Mouse (Mus musculus): ENCODE data around the gene Zfp609.
"Not testable (repeated sequence)": the region's sequence is repeated elsewhere in the genome, so short reads cannot be mapped to it uniquely, and the experiment has no call there.

The Zfp609 gene

DNA sequence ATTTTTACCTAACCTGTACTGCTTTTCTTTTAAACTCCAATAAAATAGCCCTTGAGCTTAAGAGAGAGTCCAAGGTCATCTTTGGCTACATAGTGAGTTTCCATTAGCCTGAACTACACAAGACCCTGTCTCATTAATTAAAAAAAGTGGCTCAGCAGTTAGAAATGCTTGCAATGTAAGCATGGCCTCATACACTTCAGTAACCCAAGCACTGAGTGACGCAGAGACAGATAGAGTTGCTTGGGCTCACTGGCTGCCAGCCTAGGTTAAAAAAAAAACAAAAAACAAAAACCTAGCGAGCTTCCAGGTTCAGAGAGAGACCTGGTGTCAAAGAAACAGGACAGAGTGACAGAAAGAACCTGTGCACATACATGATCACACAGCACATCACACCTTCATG lies 14.5 kb downstream of the Zfp609 start:
- no peak for DNase-seq (ENCODE audit: low spot score)

DNA sequence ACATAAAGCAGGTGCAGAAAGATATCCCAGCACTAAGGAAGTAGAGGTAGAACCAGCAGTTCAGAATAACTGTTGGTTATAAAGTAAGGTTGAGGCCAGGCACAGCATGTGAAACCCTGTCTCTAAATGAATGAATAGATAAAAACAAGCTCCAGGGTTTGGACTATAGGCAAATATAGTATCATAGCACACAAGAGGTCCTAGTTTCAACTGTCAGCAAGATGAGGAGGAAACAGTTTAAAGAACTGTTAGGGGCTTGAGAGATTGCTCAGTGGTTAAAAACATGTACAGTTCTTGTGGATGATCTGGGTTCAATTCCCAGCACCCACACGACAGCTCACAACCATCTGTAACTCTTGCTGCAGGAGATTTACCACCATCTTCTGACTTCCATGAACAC lies 15.6 kb downstream of the Zfp609 start:
- DNase-seq (ENCODE audit: low spot score), result no peak

DNA sequence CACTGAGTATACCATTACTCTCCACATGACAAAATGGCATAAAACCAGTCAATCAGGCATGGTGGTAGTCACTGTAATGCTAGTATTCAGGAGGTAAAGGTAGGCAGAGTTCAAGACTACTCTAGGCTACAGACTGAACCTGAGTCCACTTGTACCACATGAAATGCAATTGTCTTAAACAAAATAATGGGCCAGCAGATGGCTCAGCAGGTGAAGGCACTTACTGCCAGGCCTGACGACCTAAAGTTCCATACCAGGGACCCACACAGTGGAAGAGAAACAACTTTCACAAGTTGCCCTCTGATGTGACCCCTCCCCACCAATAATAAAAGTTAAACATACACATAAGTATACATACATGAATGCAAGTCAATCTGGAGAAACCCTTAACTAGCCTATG lies 19.5 kb downstream of the Zfp609 start:
- no peak for DNase-seq (ENCODE audit: low spot score)

DNA sequence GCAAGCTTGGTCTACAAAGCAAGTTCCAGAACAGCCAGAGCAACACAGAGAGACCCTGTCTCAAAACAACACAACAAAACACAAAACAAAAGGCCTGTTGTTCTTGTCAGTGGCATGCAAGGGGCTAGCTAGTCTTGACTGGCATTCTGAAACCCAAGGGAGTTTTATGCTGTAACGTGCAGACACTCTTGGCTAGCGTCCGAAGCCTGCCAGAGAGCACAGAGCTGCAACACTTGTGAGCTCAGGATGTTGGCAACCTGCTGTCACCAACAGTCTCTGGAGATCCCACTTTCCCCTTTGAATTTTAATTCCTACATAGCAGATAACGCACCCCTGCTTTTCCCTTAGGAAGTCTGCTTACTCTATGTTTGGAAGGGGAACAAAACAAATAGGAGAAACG lies 20.1 kb downstream of the Zfp609 start:
- no peak for DNase-seq (ENCODE audit: low spot score)

DNA sequence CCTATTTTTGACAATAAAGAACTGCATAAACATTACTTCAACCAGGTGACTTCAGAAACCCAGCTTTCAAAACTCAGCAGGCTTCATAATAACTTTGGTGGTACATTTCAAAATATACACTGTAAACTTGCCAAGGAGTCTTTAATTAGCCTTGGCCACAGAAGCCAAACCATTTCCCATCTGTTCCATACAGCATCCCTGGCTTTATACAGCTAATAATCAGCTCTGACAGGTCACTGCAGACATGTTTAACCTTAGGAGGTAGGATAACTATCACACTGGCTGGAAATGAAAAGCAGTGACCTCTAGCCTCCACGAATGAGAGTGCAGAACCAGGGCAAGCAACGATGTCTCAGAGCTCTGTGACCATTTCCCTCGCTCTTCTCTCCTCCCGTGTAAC lies 27.6 kb downstream of the Zfp609 start:
- DNase-seq (ENCODE audit: low spot score), result no peak

DNA sequence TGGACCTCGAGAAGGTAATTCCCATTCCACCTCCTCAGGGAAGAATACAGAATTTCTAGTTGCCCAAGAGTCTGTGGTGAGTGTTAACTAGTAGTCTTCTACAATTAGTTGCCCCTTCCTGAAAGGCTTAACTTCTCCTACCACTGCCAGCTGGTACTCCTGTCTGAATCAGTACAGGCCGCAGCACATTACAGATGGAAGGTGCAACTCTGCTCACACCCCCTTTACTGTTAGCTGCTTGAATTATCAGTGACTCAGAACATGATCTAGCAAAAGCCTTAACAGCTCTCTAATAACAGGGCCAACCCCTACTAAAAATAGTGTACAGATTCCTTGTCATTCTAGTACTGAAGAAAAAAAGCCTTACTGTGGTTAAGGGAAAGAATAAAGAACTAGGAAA lies 31.7 kb downstream of the Zfp609 start:
- no peak for DNase-seq (ENCODE audit: low spot score)

DNA sequence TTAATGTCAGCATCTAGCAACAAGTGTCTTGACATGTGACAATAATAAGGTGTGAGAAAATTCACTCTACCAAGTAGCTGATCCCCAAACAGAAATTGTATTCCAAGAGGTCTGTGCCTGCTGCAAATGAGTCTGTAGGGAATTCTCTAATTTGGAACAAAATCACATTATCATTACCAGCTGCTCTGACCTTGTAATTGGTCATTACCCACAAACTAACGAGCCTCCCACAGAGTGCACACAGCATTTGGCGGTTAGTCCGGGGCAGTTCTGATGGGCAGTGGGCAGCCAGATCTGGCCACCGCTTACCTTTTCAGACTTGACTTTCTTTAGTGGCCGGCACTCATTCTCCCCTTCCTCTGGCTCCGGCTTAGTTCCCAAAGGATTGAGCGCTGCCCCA lies 33.1 kb downstream of the Zfp609 start:
- DNase-seq (ENCODE audit: low spot score), result no peak

DNA sequence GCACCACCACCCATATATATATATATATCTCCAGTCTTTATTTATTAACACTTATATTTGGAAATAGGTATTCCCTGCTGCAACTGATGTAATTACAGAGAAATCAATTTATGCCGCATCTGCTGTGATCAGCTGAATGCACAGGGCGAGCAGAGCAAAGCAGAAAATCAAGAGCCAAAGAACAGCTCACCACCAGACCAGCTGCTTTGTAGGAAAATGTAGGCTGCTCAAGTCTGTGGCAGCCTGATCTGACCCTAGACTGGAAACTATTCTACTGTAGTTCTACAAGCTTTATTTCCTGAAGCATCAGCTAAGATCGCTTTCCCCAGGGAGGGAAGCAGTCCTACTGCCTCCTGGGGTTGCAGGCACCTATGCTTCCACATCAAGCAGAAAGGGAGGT lies 33.9 kb downstream of the Zfp609 start:
- DNase-seq (ENCODE audit: low spot score), result no peak

DNA sequence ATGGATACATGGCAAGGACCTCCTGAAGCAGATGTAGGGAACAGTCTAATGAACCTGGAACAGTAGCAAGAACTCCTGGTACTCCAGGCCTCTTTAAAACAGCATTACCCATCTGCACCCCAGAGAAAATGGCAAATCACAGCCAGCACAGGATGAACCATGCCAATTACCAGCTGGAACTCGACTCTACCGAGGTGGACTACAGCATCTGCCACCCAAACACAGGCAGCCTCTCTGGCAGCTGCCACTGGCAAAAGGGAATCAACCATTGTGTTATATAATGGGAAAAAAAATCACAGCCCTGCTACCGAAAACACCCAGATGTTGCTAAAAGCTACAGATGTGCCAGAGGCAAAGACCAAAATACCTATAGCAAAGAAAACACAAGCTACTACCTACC lies 34.3 kb downstream of the Zfp609 start:
- DNase-seq (ENCODE audit: low spot score), result no peak

DNA sequence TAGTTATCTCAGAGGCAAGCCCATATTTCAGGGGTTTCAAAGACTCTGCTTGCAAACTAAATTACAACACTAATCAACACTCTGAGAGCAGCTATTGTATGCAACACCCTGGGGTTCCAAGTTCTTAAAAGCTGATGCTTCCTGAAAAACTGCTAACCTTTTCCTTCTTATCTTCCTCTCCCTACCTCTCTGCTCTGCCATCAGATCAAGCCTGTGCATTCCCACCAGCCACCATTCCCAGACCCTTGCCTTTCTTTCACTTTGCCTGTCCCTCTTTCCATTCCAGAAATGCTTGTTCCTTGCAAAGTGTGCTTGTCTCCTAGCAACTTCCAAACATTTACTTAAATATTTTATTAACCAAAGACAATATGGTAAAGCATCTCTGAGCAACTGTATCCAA lies 35.5 kb downstream of the Zfp609 start:
- DNase-seq (ENCODE audit: low spot score), result no peak

DNA sequence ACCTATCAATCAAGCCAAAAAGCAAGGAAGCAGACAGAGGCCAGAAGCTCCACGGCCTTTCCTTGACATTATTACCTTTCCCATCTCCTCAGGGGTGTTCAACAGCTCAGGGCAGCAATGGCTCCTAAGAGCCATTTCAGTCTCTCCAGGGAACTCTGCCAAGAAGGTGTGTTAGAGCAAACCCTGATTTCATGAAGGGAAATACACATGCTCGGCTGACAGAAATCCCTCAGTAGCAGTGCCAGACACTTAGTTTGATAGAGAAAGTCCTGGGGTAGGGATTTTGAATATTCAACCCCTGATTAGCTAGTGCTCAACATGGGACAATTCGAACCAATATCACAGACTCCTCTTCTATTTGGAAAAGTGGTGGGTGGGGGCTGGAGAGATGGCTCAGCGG lies 36.3 kb downstream of the Zfp609 start:
- DNase-seq (ENCODE audit: low spot score), result no peak

DNA sequence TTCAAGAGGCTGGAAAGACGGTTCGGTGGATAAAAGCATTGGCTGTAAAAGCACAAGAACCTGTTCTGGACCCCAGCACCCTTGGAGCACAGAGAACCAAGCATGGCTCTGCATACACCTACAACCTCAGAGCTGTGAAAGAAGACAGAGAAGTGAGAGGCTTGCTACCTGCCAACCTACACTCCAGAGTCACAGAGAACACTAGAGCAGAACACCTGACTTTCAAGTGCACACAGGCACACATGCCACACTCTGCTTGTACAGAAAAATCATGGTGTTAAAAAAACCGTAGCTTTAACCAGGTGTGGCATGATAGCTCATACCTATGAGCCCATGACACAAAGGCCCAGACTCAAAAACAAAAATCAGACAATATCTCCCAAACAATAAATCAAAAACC lies 37.6 kb downstream of the Zfp609 start:
- no peak for DNase-seq (ENCODE audit: low spot score)

DNA sequence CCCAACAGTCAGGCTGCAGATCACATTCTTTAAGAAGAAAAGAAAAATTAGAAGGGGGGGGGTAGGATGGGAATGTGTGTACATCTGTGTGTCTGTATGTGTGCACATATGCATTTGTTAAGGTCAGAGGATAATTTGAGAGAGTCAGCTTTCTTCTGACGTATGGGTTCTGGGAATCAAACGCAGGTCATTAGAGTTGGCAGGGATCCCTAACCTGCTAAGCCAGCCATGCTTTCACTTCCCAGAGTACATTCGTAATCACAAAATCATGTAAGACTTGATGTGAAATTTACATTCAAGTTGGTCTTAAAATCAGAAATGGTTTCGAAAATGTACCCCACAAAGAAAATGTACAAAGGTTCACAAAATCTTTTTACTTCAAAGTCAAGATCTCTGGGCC lies 38.8 kb downstream of the Zfp609 start:
- no peak for DNase-seq (ENCODE audit: low spot score)

DNA sequence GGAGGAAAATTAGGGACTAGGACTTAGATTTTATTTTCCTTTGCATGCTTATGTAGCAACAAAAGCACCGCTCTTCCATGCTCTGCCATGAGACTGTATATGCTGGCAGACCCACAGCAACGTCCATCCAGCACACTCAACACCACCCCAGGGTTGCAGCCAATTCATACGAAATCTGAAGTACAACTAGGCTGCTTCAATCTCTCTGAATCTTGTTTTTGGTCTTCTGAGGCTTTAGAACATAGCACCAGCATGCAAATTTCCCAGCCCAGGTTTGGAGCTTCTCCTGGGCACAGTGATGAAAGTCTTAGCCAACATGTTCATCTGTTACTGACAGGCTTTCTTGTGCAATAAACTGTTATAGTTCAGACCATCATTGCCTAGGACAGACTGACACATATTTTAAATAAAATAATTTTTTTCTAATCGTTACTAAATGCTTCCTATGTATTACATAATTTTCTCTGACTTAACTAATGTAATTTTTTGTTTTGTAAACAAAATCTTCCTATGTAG lies 39.5 kb downstream of the Zfp609 start:
- DNase-seq (ENCODE audit: low spot score), result no peak

DNA sequence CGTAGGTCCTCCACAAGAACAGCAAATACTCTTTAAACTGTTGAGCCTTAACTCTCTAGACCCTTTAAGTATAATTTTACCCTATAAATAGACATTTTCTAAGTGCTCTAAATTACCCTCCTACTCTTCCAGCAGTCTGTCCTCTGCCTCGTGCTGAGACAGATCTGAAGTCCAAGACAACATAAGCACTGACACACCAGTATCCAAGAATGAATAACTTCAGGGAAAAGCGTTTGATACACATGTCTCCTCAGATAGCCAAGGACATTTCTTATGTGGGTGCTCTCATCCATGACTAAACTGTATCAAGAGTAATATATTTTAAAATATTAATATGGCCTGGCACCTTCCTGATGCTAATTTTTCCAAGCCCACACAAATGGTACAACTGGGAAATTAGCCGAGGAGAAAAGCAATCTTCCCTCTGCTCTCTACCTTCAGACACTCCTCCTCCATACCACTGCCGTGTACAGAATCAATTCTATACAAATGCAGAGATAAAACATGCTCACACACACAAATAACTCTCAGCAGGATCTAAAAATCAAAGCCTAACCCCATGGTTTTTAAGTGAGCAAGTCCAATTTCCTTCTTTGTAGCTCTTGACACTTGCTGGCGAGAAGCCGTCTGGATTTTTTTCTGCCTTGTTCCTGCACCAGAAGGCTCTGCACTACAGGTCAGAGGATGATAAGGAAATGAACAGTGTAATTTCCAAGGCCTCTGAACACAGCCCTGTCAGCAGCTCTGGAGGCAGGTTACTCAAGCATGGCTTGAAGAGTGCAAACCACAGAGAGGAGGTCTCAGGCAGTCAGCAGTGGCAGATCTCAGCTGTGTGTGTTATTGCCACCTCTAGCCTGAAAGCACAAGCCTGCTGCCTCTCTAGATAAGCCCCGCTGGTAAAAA lies 40.2 kb downstream of the Zfp609 start:
- peak; percentile 45 for DNase-seq (ENCODE audit: low spot score)

DNA sequence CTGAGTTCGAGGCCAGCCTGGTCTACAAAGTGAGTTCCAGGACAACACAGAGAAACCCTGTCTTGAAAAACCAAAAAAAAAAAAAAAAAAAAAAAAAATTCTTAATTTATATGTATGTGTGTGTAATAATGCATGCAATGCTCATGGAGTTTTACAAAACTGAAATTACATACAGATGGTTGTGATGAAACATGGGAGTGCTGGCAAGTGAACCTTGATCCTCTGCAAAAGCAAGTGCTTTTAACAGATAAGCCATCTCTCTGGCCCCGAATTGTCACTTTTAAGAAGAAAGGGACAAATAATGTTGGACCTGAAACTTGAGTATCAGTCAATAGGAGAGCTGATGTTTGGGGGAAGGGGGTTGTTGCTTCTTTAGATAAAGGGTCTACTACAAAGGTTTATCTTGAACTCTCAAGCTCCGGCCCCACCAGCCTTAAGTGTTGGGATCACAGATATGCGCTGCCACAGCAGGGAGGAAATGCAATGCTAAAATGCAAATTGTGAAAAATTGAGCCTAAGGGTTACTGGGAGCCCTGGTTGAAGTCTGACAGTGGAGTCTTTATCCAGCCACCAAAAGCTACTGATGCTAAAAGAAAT lies 41.5 kb downstream of the Zfp609 start:
- DNase-seq (ENCODE audit: low spot score), result no peak

DNA sequence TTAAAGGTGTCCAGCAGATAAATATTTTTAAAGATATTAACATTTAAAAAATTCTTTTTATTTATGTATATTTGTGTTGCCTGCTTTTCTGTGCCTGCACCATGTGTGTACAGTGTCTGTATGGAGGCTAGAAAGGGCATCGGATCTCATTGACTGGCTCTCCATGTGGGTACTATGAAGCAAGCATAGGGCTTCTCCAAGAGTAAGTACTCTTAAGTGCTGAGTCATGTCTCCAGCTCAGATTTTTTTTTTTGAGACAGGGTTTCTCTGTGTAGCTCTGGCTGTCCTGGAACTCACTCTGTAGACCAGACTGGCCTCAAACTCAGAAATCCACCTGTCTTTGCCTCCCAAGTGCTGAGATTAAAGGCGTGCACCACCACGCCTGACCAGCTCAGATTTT lies 47.7 kb downstream of the Zfp609 start:
- not testable (repeated sequence) for DNase-seq (ENCODE audit: low spot score)

DNA sequence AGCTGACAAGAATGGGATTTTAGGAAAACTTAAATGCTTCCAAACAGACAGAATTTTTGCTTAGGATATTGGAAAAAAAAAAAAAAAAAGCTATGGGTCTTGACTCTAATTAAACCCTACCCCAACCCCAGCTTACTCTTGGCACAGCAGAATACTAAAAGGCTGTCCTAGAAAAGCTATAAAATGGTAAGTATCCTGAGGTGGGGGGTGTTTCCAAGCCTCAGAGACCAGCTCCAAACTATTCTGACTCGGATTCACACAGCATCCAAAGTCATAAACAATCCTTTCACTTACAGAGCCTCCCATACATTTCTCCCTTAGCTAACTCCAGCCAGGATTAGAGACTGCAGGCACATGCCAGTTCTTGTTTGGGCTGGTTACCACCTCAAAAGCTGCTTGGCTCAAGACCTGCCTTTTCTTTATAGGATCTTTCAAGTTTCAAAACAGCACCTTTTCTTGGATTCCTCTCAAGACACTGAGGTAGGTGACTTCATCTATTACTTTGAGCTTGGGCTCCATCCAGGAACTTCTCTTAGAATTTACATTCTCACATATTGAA lies 50.4 kb downstream of the Zfp609 start:
- no peak for DNase-seq (ENCODE audit: low spot score)

DNA sequence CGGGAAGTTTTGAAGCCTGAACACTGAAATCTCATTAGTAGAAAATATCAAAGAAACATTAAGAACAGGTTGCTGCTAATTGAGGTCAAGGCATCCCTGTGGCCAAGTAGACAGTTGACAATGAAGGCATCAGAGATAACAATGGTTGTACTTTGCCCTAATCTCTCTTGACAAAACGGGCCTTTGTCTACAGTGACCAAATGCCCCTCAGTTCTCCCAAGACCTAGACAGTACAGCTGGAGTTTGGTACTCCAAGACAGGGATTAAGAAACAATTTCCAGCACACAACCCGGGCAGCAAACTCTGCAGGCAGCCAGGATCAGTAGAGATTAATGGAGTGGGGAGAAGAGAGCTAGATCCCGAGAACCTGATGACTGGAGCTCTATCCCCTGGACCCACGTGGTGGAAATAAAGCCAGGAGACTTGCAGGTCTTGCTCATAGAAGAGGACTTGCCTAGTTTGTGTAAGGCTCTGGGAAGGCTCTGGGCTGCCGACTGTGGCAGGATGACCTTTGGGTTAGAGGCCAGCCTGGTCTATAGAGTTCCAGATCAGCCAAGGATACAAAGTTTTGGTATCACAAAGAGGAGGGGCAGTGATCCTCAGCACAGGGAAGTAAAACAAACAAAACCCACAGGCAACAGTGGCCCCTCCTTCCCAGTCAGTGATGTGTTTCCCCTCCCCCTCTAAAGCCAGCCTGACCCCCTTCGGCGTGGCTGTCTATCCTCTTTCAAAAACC lies 51.1 kb downstream of the Zfp609 start:
- no peak for DNase-seq (ENCODE audit: low spot score)

DNA sequence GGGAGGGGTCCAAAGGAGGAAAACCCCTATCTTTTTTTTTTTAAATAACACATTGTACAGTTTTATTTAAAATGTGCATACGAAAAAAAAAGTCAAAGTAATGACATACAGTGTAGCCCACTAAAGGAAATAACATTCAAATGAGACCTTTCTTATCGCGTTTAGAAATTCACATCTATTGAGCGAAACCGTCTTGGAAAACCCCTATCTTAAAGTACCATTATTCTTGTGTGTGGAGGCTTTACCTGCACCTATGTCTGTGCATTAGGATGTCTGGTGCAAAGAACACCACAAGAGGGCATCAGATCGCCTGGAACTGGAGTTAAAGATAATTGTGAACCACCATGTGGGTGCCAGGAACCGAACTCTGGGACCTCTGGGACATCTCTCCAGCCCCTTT lies 53.6 kb downstream of the Zfp609 start:
- no peak for DNase-seq (ENCODE audit: low spot score)

DNA sequence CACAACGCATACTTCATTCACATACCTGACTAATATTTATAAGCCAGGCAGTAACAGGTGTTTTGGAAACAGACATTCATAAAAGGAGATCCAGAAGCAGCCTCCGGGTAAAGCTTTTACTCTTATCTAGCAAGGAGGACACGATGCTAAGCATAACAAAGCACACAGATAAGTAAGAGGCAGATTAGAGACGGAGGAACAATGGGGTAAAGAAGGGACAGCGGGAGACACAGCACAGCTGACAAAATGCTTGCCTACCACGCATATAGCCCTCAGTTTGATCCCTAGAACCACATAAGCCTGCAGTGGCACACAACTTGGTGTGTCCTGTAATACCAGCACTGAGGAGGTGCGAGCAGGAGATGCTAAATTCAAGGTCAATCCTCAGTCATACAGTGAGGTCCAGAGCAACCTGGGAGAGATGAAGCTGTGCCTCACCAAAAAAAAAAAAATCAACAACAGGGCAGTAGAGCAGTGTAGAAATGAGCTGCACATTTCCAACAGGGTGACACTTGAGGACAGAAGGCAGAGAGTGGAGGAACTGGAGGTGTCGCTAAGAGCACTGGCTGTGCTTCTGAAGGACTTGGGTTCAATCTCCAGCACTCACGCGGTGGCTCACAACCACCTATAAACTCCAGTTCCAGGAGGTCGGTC lies 56.2 kb downstream of the Zfp609 start:
- no peak for DNase-seq (ENCODE audit: low spot score)

DNA sequence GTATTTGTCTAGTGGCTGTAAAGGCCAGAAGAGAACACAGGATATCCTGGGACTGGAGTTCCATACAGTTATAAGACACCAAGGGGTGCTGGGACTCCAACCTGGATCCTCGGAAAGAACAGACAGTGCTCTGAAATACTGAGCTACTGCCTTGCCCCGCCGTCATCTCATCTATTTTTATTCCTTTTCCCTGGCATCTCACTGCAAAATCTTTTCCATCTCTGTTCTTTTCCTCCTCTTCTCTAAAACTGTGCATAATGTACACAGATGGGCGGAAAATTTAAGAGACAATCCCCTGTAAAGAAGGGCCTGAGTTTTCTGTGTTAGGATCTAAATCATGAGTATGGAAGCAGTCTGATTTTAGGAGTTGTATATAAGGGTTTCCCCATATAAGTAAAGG lies 64.6 kb downstream of the Zfp609 start:
- DNase-seq (ENCODE audit: low spot score), result no peak

Data from urinary bladder, postnatal 14 days (tissue).